ENCODE assay signal across 9 mouse cellular contexts in genomic region chr8:125504605-125505257, GRCm38 (mm10).
DNase-seq lines count a peak whose midpoint lies in the region; ATAC-seq and TF ChIP-seq lines count a peak whose summit lies in the region.
"Had no signal": no experiment of that assay in that cellular context is flagged by ENCODE, and none has a peak within 500 bp of the region (broad histone marks: within the 10 kb centered on the region; RNA-seq: fewer than 3 reads in every experiment).

No protein-coding gene starts in this region.

- H3K9ac ChIP-seq in hindbrain, embryonic 13.5 days, result peak overlapping the region; percentile 24

- TF ChIP-seq CTCF in layer of hippocampus, adult 2 months (conservative IDR thresholded peaks at IDR 0.05), result no peak

- H3K27me3 ChIP-seq in hindbrain, embryonic 13.5 days, result 0 out of 2 replicates have a peak, but pooled peaks cover 12% of the 10 kb centered on the region

- H3K9me3 ChIP-seq in hindbrain, embryonic 13.5 days, result no peaks in the 10 kb centered on the region

- no peaks in the 10 kb centered on the region for H3K36me3 ChIP-seq in hindbrain, embryonic 13.5 days

- peaks cover 69% of the 10 kb centered on the region for H3K4me1 ChIP-seq in hindbrain, embryonic 13.5 days (replicated peaks)

- peak overlapping the region; percentile 25; the same call in 1 of the 2 replicates for H3K27ac ChIP-seq in layer of hippocampus, adult 2 months
- H3K27ac ChIP-seq in hindbrain, embryonic 13.5 days, result peak overlapping the region; percentile 62

- H3K4me3 ChIP-seq in layer of hippocampus, adult 2 months, result no peak overlapping the region
- no peak overlapping the region for H3K4me3 ChIP-seq in hindbrain, embryonic 13.5 days

- 30% methylated on average over 6 of the region's 6 CpGs for WGBS in hindbrain, embryonic 13.5 days

- DNase-seq in cerebellum, adult 18-20 months, result peak; percentile 56 to 60
- DNase-seq in cerebellum, adult 8-10 months, result no peak
- DNase-seq in layer of hippocampus, adult 2 months (ENCODE audit: low spot score in 2 of 2), result no peak
- no peak for DNase-seq in layer of hippocampus, postnatal 36 days
- DNase-seq in lung, postnatal 4 days, result peak; percentile 49 to 68
- no peak for DNase-seq in spleen, adult 18-20 months
- DNase-seq in layer of hippocampus, postnatal 25 days (ENCODE audit: extremely low spot score in 1 of 2, low spot score in 1 of 2), result no peak
- DNase-seq: adrenal gland, postnatal 25 days had no signal

- no peak overlapping the region for H3K4me2 ChIP-seq in hindbrain, embryonic 13.5 days

- no peak for ATAC-seq in hindbrain, embryonic 13.5 days (ENCODE audit: low FRiP score)

Comparison
In these comparisons a context has a peak if more than half of its experiments do, and no peak if none do; other contexts are left out.
1. DNase-seq: peak in cerebellum, adult 18-20 months (2 of 2) and lung, postnatal 4 days (2 of 2); none in cerebellum, adult 8-10 months (single experiment), layer of hippocampus, adult 2 months (0 of 2), layer of hippocampus, postnatal 36 days (0 of 2), spleen, adult 18-20 months (0 of 2) and layer of hippocampus, postnatal 25 days (0 of 2).